Mouse (Mus musculus): Measurements from ENCODE around the gene Lamc2.

- TF ChIP-seq CTCF (IDR thresholded peaks at IDR 0.05; ENCODE audit: control insufficient read depth, insufficient read depth, insufficient replicate concordance, low read depth, low read length) (no peak), POLR2A (IDR thresholded peaks at IDR 0.05; ENCODE audit: control insufficient read depth, low read depth, low read length) (no peak)
Observed at GRCm38 (mm10) chr1:153084191-153084590, 102.1 kb downstream of the Lamc2 start.
